Mouse (Mus musculus) frontal cortex, postnatal 25 days (tissue): ENCODE results near the gene Retn.

Experiments used
- DNase-seq, 2 experiments: peaks; one replicate each; pipeline ENCODE4 v3.0.0; 2022; ENCODE audit warnings: low spot score in 2 of 2

The Retn gene

GRCm38 (mm10) chr8:3655526-3655925, at the start of gene Retn:
Gene Retn (plus strand): TSS chr8:3655770.
- no peak for DNase-seq

DNA sequence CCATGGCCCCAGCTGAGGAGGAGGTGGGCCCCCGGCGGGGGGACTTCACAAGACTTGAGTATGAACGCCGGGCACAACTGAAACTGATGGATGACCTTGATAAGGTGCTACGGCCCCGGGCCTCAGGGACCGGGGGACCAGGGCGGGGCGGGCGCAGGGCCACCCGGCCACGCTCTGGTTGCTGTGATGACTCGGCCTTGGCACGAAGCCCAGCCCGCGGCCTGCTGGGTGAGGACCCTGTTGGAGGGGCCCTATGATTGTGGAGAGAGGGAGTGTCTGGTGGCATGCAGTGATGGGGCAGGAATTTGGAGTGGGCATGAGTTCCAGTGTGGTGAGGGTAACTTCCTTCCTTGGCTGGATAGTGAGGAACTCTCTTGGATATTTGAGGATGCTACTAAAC, 49.0 kb upstream of the Retn start:
- no peak for DNase-seq

DNA sequence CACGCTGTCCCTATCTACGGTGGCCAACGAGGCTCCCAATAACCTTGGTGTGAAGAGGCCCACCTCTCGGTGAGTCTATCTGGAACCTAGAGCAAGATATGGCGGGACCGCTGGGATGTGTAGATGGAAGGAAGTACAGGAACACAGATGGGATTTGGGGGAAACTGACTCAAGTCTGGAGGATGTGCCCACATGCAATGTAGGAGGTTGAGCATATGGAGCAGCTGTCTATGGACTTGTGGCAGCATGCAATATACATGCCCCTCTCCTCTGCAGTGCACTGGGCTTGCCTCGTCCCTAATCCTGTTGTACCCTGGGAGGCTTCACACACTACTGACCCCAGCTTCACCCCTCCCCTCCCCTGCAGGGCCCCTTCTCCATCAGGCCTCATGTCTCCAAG, 47.7 kb upstream of the Retn start:
- no peak for DNase-seq

DNA sequence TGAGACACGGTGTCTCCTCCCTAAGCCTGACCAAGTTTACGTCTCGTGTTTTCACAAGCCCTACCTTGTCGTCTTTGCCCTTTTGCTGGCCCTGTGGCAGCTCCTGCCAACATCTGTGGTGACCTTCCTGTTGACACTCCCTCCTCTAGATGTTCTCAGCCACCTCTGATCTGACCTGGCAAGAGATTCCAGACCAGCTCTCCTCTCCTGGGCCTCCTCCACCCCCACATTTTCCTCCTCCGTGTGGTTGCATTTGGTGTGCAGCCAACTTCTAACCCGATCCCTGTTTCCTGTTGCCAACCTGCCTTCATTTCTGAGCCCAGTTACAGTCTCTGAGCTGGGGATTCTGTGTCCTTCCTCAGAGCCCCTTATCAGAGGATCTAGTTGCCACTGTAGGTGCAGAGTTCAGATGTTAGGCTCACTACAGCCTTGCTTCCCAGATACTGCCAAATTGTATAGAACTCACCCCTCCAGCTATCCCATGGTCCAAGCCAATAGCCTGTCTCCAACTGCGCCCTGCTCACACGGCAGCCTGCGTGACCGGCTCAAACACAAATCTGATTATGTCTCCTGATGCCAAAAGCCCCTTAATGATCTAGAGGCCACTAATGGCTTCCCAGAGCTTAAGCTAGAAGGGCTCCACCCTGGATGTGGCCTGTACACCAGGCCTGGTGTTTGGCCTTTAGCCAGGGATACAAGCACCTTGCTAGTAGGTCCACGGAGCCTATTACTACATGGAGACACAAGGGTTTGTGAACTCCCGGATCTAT, 46.3 kb upstream of the Retn start:
- DNase-seq: no peak

DNA sequence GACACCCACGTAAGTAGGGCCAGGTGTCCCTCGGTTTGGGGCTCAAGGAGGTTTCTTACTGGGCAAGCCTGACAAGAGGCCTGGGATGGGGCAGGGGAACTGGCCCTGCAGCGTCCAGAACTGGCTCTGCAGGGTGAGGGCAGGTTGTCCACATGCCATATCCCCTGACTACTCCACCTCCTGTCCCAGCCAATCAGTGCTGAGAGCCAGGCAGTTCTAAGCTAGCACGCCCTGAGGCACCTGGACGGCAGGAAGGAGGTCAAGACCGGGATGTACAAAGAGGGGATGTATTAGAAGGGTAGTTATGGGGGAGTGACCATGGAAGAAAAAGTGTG, 45.8 kb upstream of the Retn start:
- DNase-seq: no peak

DNA sequence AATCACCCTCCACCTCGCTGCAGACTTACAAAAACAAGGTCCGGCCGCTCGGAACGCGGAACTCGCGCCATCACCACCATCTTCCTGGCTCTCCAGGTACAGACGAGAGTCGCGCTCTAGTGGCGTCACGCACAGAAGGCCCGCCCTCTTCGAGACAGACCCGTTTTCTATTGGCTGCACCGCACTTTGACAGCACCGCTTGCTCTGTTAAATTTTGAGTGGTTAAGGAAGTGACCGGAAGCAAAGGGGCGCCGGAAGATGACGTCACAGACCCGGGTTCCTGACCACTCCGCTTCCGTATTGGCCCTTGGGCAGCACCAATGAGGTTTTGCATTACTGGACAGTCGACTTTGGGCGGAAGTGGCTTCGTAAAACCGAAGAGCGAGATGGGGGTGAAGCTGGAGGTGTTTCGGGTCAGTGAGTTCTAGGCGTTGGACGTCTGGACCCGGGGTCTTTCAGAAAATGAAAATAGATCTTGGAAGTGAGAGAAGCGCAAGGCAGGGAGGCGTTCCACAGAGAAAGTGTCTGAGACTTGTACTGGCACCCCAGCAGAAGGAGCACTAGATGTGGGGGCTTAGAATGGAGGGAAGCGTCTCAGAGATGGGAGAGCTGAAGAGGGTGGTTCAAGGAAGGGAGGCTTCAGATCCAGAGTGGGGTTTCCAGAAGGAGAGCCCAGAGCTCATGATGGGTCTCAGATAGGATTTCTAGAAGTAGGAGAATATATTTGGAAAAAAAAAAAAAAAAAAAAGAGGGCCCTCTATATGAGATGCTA, 34.2 kb upstream of the Retn start, which contains the start of the genes Xab2 and Pet100:
Gene Xab2 (minus strand): TSS at position 118 of the 772 bp plus-strand sequence.
Gene Pet100 (plus strand): TSS at position 350 of the 772 bp plus-strand sequence.
- DNase-seq: peak; percentile 99

DNA sequence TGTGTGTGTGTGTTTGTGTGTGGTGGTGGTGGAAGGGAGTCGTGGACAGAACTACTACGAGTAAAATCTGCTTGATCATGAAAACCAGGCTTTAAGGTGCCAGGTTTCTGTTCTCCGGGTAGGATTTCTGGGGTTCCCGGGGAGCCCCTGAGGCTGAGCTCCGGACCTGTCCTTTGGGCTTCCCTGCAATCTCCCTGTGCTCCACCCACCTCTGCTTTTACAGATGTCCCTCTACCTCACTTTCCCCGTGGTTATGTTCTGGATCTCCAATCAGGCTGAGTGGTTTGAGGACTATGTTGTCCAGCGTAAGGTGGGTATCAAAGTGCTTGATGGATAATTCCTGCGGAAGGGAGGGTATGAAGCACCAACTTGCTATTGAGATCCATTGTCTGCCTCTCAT, 33.5 kb upstream of the Retn start:
- no peak for DNase-seq

- DNase-seq: no peak
These were observed 30.1 kb upstream of the Retn start, which contains the start of gene Pcp2 for GRCm38 (mm10) chr8:3625445-3625844. Gene Pcp2 (minus strand): TSS chr8:3625545.

DNA sequence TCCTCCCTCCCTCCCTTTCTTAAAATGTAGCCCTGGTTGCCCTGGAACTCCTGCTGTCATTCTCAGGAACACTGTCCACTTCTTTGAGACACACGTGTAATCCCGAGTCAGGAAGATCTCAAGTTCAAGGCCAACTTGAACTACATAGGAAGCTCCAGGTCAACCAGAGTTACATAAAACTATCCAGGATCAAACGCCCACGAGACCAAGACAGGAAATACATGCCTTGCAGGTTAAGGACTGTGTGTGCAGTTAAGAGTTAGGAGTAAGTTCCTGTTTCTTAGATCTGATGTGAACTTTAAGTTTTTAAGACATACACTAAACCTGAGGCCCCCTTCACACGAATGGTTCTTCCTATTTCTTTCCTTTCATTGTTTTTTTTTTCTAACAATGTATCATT, 28.6 kb upstream of the Retn start:
- DNase-seq: no peak

DNA sequence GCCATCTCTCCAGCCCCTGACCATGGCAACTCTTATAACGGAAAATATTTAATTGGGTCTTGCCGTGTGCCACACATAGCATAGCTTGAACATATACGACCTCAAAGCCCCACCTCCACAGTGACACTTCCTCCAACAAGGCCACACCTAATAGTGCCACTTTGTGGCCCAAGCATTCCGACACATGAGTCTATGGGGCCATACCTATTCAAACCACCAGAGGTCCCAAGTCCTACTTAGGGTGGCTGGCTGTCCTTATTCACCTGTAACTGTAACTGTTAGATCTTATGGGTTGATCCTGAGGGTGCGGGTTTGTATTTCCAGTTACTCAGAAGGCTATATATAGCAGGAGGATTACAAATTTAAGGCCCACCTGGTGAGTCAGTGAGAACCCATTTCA, 27.6 kb upstream of the Retn start:
- DNase-seq: no peak

- DNase-seq: peak in 1 of 2 experiments; percentile 46
These were observed 24.7 kb upstream of the Retn start, which contains the start of gene Stxbp2 for GRCm38 (mm10) chr8:3630647-3631477. Gene Stxbp2 (plus strand): TSS chr8:3630955.

DNA sequence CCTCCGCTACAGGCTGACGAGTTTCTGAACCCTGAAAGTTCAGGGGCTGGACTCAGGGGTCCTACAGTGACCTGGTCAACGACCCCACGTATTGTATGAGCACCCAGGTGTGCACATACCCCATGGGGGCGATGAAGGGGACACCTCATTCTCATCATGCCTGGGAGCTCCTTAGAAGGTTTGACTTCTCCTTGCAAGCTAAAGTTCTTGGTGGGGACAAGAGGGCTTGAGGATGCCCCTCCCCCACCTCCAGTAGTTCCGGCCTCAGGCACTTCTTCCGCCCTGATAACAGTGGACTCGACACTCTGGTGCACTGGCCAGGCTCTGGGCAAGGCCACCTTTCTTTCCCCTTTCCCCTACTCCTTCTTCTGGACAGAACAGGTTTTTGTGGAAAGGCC, 24.1 kb upstream of the Retn start:
- no peak for DNase-seq

GRCm38 (mm10) chr8:3645804-3646203, 9.8 kb upstream of the Retn start:
- DNase-seq: no peak

GRCm38 (mm10) chr8:3646824-3647531, 8.6 kb upstream of the Retn start:
- DNase-seq: no peak

DNA sequence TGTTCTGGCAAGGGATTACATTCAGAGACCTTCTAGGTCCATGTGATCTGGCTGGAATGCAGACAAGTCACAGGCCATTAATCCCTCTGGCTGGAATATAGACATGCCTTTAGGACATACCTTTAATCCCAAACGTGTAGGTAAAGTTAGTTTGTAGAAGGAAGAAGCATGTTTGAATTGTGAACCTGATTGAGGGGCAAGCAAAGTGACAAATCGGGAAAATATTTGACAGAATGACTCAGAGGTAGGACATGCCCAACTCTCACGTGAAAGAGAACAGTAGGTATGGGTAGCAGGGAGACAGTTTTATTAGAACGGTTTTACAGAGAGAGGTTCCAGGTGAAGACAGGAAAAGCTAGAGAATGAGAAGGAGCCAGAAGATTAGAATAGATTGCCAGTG, 8.0 kb upstream of the Retn start:
- no peak for DNase-seq

DNA sequence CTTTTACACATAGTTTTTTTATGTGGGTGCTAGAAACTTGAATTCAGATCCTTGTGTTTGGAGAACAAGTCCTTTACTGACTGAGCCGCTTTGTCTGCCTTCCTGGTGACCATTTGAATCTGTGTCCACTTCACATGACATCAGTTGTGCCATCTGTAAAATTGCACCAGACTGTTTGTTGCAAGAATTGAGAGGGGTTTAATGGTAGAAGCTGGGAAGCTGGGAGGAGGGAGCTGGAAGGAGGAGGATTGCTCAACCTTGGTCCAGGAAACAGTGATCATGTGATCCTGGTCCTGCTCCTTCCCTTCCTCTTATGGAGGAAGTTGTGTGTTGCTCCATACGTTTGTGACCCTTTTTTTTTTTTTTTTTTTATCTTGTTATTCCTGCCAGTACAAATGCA, 7.3 kb upstream of the Retn start:
- DNase-seq: no peak

GRCm38 (mm10) chr8:3648990-3649389, 6.6 kb upstream of the Retn start:
- no peak for DNase-seq

DNA sequence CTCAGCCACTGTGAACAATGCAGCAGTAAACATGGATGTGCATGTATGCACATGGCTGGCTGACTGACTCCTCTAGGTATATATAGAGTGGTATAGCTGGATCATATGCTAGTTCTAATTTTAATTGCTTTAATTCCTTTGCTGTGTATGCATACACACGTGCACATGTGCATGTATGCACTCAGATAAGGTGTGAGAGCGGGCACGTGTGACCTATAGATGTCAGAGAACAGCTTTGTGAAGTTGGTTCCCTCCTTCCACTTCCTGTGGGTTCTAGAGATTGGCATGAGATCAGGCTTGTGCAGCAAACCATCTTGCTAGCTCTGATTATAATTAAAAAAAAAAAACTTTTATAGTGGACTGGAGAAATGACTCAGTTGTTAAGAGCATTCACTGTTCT, 2.7 kb upstream of the Retn start:
- no peak for DNase-seq

DNA sequence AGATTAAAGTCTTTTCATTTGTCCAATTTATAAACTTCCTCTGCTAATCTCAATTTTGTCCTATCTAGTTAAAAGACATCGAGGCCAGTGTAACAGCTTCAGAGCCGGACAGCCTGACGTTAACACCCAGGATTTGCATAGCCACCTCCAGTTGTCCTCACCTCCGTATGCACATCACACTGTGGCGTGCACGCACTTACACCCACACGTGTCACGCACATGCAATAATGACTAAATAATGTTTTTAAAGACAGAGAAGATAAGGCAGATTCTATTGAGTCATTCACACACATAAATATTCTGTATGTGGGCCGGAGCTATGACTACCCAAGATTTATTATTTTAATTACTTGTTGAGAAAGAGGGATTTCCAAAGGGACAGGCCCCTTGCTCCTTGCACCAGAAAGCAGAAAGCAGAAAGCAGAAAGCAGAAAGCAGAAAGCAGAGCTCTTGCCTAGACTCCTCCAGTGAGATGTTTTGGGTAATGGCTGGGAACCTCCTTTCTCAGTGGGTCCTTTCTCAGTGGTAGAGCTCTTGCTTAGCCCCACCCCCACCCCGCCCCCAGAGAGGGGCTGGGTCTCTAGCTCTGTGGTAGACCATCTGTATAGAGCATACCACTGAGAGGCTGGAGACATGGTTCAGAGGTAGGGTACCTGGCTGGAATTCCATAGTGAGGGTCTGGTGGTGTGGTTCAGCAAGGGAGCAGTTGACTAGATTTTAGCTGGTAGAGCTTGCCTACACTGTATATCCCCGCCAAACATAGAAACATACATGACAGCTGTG, 653 bp upstream of the Retn start:
- DNase-seq: no peak

DNA sequence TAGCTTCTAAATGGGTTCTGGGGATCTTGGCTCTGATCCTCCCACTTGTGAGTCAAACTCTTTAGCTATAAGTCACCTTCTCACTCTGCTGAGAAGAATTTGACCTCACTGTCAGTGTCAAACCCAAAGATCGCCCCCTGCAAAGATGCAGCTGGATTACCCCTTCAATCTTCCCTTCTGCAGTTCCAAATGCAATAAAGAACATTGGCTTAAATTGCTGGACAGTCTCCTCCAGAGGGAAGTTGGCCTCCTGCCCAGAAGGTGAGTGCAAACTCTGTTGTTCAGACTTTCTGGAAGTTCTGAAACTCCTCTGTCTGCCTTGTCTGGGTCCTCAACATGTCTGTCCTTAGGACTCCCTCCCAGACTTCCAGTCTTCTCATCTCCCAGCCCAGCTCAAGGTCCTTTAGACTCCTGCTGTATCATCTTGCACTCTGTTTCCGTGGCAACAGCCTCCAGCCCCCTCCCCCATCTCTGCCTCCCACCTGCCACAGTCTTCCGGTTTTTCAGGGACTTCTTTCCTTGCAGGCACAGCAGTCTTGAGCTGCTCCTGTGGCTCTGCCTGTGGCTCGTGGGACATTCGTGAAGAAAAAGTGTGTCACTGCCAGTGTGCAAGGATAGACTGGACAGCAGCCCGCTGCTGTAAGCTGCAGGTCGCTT, 1.3 kb downstream of the Retn start:
- DNase-seq: peak in 1 of 2 experiments; percentile 40
